Mouse (Mus musculus) right cerebral cortex, adult 18-20 months (tissue): Measurements from ENCODE around the gene Med25.

Source experiments
- DNase-seq: peaks from one replicate; pipeline ENCODE4 v3.0.0; 2022; ENCODE audit warnings: mixed read lengths

Gene Med25

GRCm38 (mm10) chr7:44861429-44861816 is 31.1 kb downstream of the Med25 start:
- no peak for DNase-seq

GRCm38 (mm10) chr7:44860576-44861428 is 31.7 kb downstream of the Med25 start:
- DNase-seq: peak; percentile 59

- DNase-seq: no peak
Observed at GRCm38 (mm10) chr7:44859896-44860295, 32.6 kb downstream of the Med25 start.

GRCm38 (mm10) chr7:44857905-44858304 is 34.6 kb downstream of the Med25 start:
- DNase-seq: no peak

GRCm38 (mm10) chr7:44857042-44857552 is 35.4 kb downstream of the Med25 start, which contains the start of gene Pnkp:
Gene Pnkp (plus strand): TSS chr7:44857139.
- DNase-seq: peak; percentile 93

GRCm38 (mm10) chr7:44856265-44856916 is 36.1 kb downstream of the Med25 start:
- DNase-seq: no peak

GRCm38 (mm10) chr7:44855036-44855435 is 37.5 kb downstream of the Med25 start:
- DNase-seq: no peak

- peak; percentile 76 for DNase-seq
Observed at GRCm38 (mm10) chr7:44854356-44855031, 38.0 kb downstream of the Med25 start.

GRCm38 (mm10) chr7:44853596-44854355 is 38.7 kb downstream of the Med25 start:
- no peak for DNase-seq

GRCm38 (mm10) chr7:44853065-44853464 is 39.4 kb downstream of the Med25 start:
- DNase-seq: no peak

- DNase-seq: no peak
Observed at GRCm38 (mm10) chr7:44852259-44853027, 40.1 kb downstream of the Med25 start.

- DNase-seq: no peak
Observed at GRCm38 (mm10) chr7:44851625-44852234, 40.8 kb downstream of the Med25 start.

GRCm38 (mm10) chr7:44850789-44851624 is 41.5 kb downstream of the Med25 start:
- DNase-seq: no peak

GRCm38 (mm10) chr7:44850146-44850545 is 42.4 kb downstream of the Med25 start:
- DNase-seq: peak; percentile 78

- peak; percentile 93 for DNase-seq
Observed at GRCm38 (mm10) chr7:44849416-44850111, 42.9 kb downstream of the Med25 start.

GRCm38 (mm10) chr7:44848561-44849415 is 43.7 kb downstream of the Med25 start, which contains the start of the genes Akt1s1 and Tbc1d17:
Gene Akt1s1 (plus strand): TSS chr7:44848991.
Gene Tbc1d17 (minus strand): TSS chr7:44849079.
- peak; percentile 100 for DNase-seq

- DNase-seq: no peak
Observed at GRCm38 (mm10) chr7:44847772-44848171, 44.7 kb downstream of the Med25 start.

GRCm38 (mm10) chr7:44846804-44847203 is 45.7 kb downstream of the Med25 start:
- no peak for DNase-seq
